Mouse (Mus musculus) right cerebral cortex, postnatal 14 days (tissue): Measurements from ENCODE around the gene Astn2.

ENCODE experiments used
- DNase-seq: peaks from one replicate; pipeline ENCODE4 v3.0.0; 2022

The Astn2 gene

DNA sequence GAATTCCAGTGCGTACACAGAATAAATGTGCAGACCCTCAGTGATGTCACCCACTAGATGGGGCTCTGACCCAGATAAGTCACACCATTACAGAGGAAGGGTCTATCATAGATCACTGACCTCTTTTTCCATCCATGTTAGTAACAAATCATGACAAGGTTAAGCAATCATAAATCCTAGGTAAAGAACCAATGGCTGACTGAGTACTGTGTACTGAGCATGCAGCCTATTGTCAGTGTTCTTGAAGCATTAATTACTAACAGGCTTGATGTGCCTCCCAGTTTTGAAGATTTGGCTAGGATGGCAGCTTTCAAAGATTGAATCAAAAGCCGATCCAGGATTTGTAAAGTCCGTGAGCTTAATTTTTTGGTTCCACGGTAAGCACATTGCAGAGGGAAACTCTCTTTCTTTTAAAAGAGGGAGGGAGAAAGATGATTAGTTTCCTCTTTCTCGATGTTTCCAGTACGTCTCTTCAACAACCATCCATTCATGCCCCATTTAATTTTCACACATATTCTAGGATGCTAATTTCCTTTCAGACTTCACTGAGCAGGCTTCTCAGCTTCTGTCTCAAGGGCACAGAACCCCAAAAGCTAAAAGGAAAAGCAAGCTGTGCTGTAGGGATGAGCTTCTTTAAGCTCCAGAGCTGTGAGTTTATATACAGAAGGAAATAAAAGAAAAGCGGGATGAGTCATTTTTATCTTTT is 93.9 kb downstream of the Astn2 start:
- no peak for DNase-seq

DNA sequence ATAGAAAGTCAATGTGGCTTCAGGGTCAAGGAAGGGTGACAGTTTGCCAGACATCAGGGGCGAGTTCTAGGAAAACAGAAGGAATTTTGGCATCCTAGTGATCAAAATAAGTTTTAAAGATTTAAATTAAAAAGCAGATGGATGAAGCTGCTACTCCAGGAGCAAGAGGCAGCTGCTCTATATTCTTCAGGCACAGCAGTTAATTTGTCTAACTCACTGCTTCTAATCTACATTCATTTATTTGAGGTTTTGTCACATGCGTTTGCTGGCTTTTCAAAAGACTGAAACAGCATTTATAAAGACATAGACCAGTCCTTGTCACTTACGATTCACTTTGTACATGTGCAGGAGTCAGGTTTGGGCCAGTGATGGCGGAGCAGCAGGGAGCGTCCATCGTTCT is 98.0 kb downstream of the Astn2 start:
- no peak for DNase-seq

GRCm38 (mm10) chr4:66302686-66303310 is 101.6 kb downstream of the Astn2 start:
- DNase-seq = no peak

GRCm38 (mm10) chr4:66285034-66285433 is 119.4 kb downstream of the Astn2 start:
- DNase-seq = no peak

DNA sequence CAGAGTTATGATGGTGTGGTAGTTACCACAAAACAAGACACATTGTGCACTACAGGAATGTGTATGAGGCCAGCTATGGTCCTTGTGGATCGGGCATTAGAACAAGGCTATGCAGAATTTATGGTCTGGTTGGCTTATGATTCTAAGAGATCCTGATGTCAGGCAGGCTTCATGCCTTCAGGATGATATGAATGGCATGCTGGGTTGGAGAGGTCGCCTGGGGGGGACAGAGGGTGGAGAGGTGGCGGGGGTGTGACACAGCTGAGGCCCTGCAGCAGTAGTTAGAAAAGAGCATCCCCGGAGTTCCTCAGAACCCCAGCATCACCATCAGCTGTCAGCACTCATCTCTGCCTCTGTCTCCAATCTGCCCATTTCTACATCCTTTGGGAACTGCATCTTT is 128.3 kb downstream of the Astn2 start:
- no peak for DNase-seq

DNA sequence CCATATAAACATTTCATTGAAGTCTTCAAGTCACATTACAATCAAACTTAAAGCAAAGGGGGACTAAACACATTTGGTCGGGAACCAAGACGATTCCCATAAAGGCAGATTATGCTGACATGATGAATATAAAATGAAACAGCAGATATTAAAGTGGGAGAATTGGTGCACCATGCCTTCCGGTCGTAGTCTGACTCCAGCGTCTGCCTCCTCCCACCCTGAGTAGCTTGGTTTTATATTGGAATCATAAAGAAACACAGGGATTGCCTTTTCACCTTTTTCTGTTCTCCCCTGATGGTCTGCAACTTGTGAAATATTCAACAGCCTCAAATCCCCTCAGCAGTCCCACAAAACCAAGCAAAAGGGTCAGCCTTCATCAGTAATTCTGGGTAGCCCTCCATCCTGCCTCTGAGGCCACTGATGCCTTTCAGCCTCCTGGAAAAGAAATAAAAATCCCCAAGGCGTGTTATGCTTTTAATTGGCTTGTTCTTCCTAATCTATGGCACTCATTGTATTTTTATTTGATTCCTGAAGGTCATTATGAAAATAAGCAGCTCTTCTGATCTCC is 132.8 kb downstream of the Astn2 start:
- no peak for DNase-seq

GRCm38 (mm10) chr4:66264031-66264430 is 140.4 kb downstream of the Astn2 start:
- no peak for DNase-seq

GRCm38 (mm10) chr4:66261276-66261675 is 143.1 kb downstream of the Astn2 start:
- DNase-seq = no peak

- no peak for DNase-seq
Observed at GRCm38 (mm10) chr4:66258905-66259304, 145.5 kb downstream of the Astn2 start.

GRCm38 (mm10) chr4:66254695-66255492 is 149.5 kb downstream of the Astn2 start:
- no peak for DNase-seq

DNA sequence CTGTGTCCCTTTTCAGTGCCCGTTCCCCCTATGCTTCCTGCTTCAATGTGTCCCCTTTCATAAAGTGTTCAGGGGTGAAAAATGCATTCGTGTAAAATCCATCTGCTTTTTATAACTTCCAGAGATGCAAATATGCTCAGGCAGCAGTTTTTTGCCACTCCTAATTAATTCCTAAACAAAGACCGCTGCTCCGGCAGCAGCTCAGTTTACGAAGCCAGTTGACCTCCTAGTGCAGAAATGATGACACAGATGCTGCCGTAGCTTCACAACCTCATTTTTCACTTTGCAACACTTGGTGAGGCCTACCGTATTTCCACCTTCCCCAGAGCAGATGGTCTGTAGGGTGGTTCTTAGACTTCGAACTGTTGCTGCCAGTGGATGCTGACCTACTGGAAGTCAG is 155.9 kb downstream of the Astn2 start:
- DNase-seq = no peak

DNA sequence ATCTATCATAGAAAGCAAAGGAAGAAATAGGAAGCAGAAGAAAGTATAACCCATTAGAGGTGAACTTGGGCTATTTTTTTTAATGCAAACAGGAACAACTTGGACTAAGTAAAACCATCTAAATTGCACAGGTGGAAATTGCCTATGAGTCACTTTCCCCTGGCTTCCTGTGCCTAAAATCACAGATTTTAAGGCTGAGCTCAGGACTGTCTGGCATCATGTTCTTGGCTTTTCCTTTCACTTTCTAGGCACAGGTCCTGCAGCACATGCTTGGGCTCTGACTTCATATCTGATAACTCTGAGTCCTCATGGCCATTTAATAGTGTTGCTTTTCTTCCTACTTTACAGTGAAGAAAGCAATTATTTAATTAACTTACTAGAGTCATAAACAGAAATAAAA is 161.7 kb downstream of the Astn2 start:
- no peak for DNase-seq

DNA sequence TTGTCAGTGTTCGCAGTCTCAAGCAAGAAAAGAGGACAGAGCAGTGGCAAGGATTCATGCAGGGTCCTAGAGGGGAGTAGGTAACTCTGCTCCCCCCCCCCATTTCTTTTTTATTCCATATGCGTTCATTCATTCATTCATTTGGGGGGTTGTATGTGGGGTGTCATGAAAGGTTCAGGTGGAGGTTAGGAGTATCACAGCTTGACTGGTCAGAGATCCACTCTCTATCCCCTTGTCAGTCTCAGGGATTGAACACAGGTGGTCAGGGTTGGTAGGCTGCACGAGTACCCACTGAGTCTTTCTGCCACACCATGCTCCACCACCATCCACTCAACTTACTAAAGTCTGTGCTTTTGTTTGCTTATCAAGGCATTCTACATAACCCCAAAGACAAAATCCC is 171.6 kb downstream of the Astn2 start:
- DNase-seq = no peak

DNA sequence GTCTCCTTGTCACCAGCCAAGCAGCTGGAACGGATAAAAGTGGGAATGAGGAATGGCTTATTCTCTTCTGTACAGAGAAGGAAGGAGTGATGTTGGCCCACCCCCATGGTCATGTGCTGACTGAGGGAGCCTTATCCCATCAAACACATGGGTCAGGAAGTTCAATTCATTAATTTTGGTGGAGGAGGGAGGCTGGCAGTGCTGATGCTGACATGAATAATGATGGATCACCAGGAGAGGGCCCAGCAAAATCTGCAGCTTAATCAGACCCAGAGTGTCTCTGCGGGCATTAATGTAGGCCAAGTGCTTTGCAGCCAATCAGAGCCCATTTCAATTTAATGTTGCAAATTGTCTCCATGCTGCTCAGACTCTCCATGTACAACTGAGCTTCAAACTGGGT is 172.1 kb downstream of the Astn2 start:
- DNase-seq = no peak

GRCm38 (mm10) chr4:66230735-66231134 is 173.7 kb downstream of the Astn2 start:
- DNase-seq = no peak

DNA sequence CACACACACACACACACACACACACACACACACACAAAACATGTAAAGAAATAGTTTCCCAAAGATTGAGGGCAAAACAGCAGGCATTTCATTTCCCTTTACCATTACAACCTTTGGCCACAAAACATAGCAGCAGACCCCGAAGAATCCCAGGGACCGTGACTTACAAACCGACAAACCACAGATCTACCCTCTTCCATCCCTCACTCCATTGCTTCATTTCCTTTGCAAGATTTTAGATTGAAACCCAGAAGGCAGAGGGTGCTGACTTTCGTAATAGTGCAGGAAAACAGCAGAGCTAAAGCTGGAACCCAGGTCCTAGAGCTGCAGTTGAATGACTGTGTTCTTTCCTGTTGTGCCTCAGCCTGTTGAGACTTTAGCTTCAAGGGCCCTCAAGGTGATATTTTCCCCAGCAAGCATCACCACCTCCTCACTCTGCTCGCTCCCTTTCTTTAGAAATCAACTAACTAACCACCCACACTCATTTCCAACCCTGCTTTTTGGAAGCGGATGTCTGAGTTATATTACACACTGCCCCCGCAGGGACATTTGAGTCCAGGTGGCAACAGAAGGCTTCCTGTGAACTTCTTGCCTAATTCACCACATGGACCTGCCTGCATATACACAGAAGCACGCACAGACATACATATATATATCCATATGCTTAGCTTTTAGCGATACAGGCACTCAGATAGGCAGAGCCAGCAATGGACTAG is 181.7 kb downstream of the Astn2 start:
- peak; percentile 24 for DNase-seq

GRCm38 (mm10) chr4:66215170-66215618 is 189.2 kb downstream of the Astn2 start:
- no peak for DNase-seq

DNA sequence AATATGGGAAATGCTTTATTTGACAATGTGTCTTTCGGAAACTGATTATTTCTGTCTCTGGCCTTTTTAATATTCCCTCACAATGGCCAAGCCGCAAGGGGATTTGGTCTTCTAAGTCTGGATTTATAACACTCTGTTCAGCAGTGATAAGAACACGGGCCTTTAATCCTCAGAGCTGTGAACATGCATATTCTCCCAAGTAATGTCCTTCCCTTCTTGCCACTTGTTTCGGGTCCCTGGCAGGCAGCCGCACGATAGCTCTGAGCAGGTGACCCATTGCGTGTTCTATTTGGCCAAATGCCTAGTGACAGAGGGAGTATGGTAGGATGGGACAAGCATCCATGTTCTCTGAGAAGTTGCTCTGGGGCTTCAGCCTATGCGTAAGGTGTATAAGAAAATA is 214.8 kb downstream of the Astn2 start:
- no peak for DNase-seq

- DNase-seq = no peak
Observed at GRCm38 (mm10) chr4:66175887-66176533, 228.4 kb downstream of the Astn2 start.

DNA sequence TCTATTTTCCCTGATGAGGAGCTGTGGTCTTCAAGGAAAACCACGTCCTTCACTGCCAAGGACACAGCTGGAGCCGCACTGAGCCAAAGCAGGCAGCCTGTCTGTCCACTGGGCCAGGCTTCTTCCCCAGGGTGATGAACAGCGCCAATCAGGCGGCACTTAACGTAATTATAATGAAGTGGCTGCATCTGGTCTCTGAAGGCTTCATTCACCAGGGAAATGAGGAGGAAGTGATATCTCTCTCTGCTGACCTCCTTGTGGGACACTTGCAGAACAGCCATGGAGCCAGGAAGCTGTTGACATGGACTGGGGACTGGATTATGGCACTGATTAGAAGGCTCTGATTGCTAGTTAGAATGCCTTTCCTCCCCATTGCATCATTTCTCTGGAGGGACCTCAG is 232.8 kb downstream of the Astn2 start:
- peak; percentile 6 for DNase-seq

DNA sequence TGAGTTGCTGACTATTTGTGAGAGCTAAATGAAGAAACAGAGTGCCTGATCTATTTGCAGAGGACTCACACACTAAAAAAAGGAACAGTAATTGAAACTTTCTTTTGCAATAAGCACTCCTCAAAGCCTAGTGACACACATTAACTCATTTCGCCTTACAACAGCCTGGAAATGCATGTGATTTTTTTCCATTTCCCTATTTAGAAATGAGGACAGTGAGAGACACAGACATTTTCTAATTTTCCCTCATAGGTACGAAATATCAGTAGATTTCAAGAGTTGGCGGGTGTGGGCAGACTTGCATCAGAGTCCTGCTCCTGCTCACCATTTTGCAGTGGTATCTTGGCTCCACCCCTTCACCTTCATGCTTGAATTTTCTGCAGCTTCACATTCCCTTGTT is 233.6 kb downstream of the Astn2 start:
- DNase-seq = no peak

DNA sequence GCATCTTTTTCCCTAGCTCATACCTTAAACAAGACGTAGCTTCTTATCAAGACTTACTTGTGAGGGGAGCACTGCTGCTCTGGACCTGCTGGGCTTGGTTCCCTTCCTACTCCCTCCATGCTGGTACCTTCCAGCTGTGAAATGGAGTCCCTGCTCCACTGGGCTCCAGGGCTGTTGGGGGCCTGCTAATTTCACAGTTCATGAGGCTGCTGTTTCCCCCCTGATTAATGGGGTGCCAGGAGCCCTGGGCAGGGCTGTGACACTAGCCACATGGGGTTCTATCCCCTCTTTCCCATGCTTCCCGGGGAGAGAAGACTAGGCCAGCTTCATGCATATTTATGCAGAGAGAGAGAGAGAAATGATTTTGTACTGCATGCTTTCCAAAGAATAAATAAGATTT is 234.9 kb downstream of the Astn2 start:
- no peak for DNase-seq
